Mouse (Mus musculus) adrenal gland, postnatal 14 days (tissue): Measurements from ENCODE around the gene Epop. TPM values are rescaled to one million over a fixed set of nuclear protein-coding genes. Genes with fewer than 3 reads are reported as not detected.

Experiments
- DNase-seq: peaks from one replicate; pipeline ENCODE4 v3.0.0; 2021; ENCODE audit warnings: mixed read lengths
- total RNA-seq: library from RNA; stranded (reverse); gene quantifications from 2 replicates; pipeline ENCODE4 v1.2.3, GENCODE M21; 2021

The Epop gene
- total RNA-seq, 1 experiment from 2014 or later = 6.4 TPM

- peak; percentile 43 for DNase-seq
Observed at GRCm38 (mm10) chr11:97628568-97629518, 659 bp downstream of the Epop start.

- DNase-seq = no peak
Observed at GRCm38 (mm10) chr11:97628303-97628567, 1.3 kb downstream of the Epop start.

- DNase-seq = no peak
Observed at GRCm38 (mm10) chr11:97627556-97628302, 1.8 kb downstream of the Epop start.

GRCm38 (mm10) chr11:97626850-97627249, 2.7 kb downstream of the Epop start:
- DNase-seq = no peak

GRCm38 (mm10) chr11:97626431-97626830, 3.1 kb downstream of the Epop start:
- no peak for DNase-seq

- no peak for DNase-seq
Observed at GRCm38 (mm10) chr11:97625551-97625950, 4.0 kb downstream of the Epop start.

- DNase-seq = no peak
Observed at GRCm38 (mm10) chr11:97623166-97623565, 6.3 kb downstream of the Epop start.

GRCm38 (mm10) chr11:97622440-97622839, 7.1 kb downstream of the Epop start:
- peak; percentile 78 for DNase-seq

GRCm38 (mm10) chr11:97619391-97619795, 10.1 kb downstream of the Epop start:
- DNase-seq = peak; percentile 92

GRCm38 (mm10) chr11:97618368-97618767, 11.1 kb downstream of the Epop start:
- DNase-seq = no peak

GRCm38 (mm10) chr11:97615276-97615675, 14.2 kb downstream of the Epop start:
- DNase-seq = no peak

- DNase-seq = peak; percentile 25
Observed at GRCm38 (mm10) chr11:97611076-97611475, 18.4 kb downstream of the Epop start.

GRCm38 (mm10) chr11:97609743-97610142, 19.8 kb downstream of the Epop start:
- DNase-seq = no peak

- DNase-seq = no peak
Observed at GRCm38 (mm10) chr11:97608933-97609332, 20.6 kb downstream of the Epop start.

GRCm38 (mm10) chr11:97607056-97607725, 22.3 kb downstream of the Epop start:
- no peak for DNase-seq

GRCm38 (mm10) chr11:97603891-97604290, 25.6 kb downstream of the Epop start:
- peak; percentile 82 for DNase-seq

- DNase-seq = no peak
Observed at GRCm38 (mm10) chr11:97602223-97602622, 27.3 kb downstream of the Epop start.

GRCm38 (mm10) chr11:97599104-97599503, 30.4 kb downstream of the Epop start:
- DNase-seq = no peak

GRCm38 (mm10) chr11:97597945-97598691, 31.4 kb downstream of the Epop start:
- no peak for DNase-seq

- DNase-seq = no peak
Observed at GRCm38 (mm10) chr11:97594136-97594535, 35.4 kb downstream of the Epop start.

GRCm38 (mm10) chr11:97591910-97592309, 37.6 kb downstream of the Epop start:
- DNase-seq = no peak
